7 mouse cellular contexts compared by ENCODE assay signal in the genomic region with DNA sequence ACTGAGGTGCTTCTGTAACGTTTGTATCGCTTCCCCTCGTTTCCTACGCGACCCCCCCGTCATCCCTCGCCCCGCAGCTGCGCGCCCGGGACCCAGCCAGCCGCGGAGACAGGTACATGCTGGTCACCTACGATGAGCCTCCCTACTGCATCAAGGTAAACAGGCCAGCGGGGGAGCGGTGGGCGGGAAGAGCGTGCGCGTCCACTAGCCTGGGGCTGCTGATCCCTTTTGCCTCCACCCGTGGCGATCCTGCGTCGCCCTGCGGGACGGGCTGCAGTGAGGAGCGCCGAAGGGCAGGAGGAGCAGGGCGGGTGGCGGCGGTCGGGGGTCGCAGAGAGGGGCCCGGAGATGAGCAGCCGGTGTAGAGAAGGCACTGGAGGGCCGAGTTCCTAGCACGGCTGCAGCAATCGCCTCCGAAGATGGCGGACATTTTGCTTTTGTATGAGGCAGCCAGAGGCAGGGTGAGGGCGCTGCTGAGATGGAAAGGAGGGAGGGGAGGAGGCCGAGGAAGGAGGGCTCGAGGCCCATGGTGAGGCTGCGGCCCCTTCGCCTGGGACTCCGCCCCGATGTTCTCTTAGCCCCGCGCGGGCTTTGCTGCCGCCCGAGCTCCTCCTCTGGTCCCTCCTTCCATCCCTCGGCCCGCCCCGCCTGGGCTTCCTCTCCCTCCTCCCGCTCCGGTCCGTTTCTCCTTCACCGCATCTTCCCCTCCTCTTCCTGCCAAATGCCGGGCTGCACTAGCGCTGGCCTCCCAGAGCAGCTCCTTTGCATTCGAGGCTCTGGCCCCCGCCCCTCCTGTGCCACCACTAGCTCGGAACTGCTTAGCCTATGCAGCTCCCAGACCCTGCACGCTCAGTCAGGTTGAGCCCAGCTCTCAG. TPM values are rescaled to one million over a fixed set of nuclear protein-coding genes. Genes with fewer than 3 reads are reported as not detected.
DNase-seq lines count a peak whose midpoint lies in the region; ATAC-seq lines count a peak whose summit lies in the region.

No protein-coding gene starts in this region.

- H3K27me3 ChIP-seq in intestine, embryonic 16.5 days (replicated peaks; ENCODE audit: control insufficient read depth, insufficient read depth, low read length) = no peaks in the 10 kb centered on the region
- no peaks in the 10 kb centered on the region for H3K27me3 ChIP-seq in midbrain, embryonic 11.5 days (ENCODE audit: control insufficient read depth, insufficient read depth, low read length)

- no peaks in the 10 kb centered on the region for H3K36me3 ChIP-seq in intestine, embryonic 16.5 days (ENCODE audit: control insufficient read depth, insufficient read depth, low read length)
- no peaks in the 10 kb centered on the region for H3K36me3 ChIP-seq in midbrain, embryonic 11.5 days (ENCODE audit: control insufficient read depth, insufficient read depth, low read length)

- no peaks in the 10 kb centered on the region for H3K9me3 ChIP-seq in intestine, embryonic 16.5 days (ENCODE audit: control insufficient read depth, low read length)
- no peaks in the 10 kb centered on the region for H3K9me3 ChIP-seq in midbrain, embryonic 11.5 days (ENCODE audit: control insufficient read depth, low read length)

- DNase-seq in adrenal gland, adult 18-20 months (ENCODE audit: low spot score in 2 of 2) = peak; percentile 68 to 72
- peak; percentile 92 for DNase-seq in embryo, embryonic 11 days
- DNase-seq in gastrocnemius, postnatal 36 days = peak; percentile 67 to 85
- peak; percentile 82 to 85 for DNase-seq in left cerebral cortex, postnatal 36 days (ENCODE audit: low spot score in 2 of 2)
- DNase-seq in midbrain, embryonic 11.5 days (ENCODE audit: low spot score, missing footprints) = peak; percentile 94
- DNase-seq in skeletal muscle tissue, adult 2 months (ENCODE audit: low read depth, low spot score) = peak; percentile 82

- H3K4me2 ChIP-seq in intestine, embryonic 16.5 days (ENCODE audit: low read depth, low read length) = peak overlapping the region; percentile 53
- peak overlapping the region; percentile 55 for H3K4me2 ChIP-seq in midbrain, embryonic 11.5 days

- no peaks in the 10 kb centered on the region for H3K4me1 ChIP-seq in intestine, embryonic 16.5 days (ENCODE audit: control insufficient read depth, insufficient read depth, low read length)
- no peaks in the 10 kb centered on the region for H3K4me1 ChIP-seq in midbrain, embryonic 11.5 days (ENCODE audit: control insufficient read depth, insufficient read depth, low read length)

- intact Hi-C loops in gastrocnemius, postnatal 36 days (cut with DNase I) = no loop called here
- intact Hi-C loops in left cerebral cortex, postnatal 36 days (cut with DNase I) = loop anchor here (10.0 kb wide), 1 partner anchor 139 kb away; a partner anchor contains a TSS

- peak overlapping the region; percentile 85 for H3K9ac ChIP-seq in intestine, embryonic 16.5 days (ENCODE audit: low read depth, low read length)
- H3K9ac ChIP-seq in midbrain, embryonic 11.5 days (ENCODE audit: low read length) = peak overlapping the region; percentile 79

- peak; percentile 96 for ATAC-seq in intestine, embryonic 16.5 days
- ATAC-seq in midbrain, embryonic 11.5 days (ENCODE audit: low FRiP score) = peak; percentile 95

- H3K4me3 ChIP-seq in intestine, embryonic 16.5 days (ENCODE audit: low read length) = peak overlapping the region; percentile 61
- peak overlapping the region; percentile 55 for H3K4me3 ChIP-seq in midbrain, embryonic 11.5 days (ENCODE audit: low read depth, low read length)

- WGBS in intestine, embryonic 16.5 days = 16% methylated on average over 54 of the region's 65 CpGs
- WGBS in midbrain, embryonic 11.5 days = 15% methylated on average over 46 of the region's 65 CpGs

- H3K27ac ChIP-seq in intestine, embryonic 16.5 days (ENCODE audit: low read length) = peak overlapping the region; percentile 87
- peak overlapping the region; percentile 88 for H3K27ac ChIP-seq in midbrain, embryonic 11.5 days (ENCODE audit: low read depth, low read length)

RNA-seq across cellular contexts. Expression of a gene that starts 1.0 kb away (rescaled TPM):
- total RNA-seq in adrenal gland, adult 18-20 months (2021) = 10 to 100 TPM; 19.4 to 31.1 TPM
- total RNA-seq in gastrocnemius, postnatal 36 days (2021) = 1 to 10 TPM; 5.0 to 6.1 TPM
- 21.0 and 21.4 TPM in 2 replicates for polyA plus RNA-seq in intestine, embryonic 16.5 days (2015; fragmentation: Nextera tagmentation; extraction: Ambion mirVana)
- 10 to 100 TPM; 22.8 to 41.0 TPM for total RNA-seq in left cerebral cortex, postnatal 36 days (2021)
- polyA plus RNA-seq in midbrain, embryonic 11.5 days (2014; fragmentation: Nextera tagmentation; extraction: Ambion mirVana) = 23.8 and 26.8 TPM in 2 replicates

RNA-seq across cellular contexts. Expression of a gene that starts 7.8 kb away (rescaled TPM):
- not detected for total RNA-seq in adrenal gland, adult 18-20 months (2021)
- not detected for total RNA-seq in gastrocnemius, postnatal 36 days (2021)
- polyA plus RNA-seq in intestine, embryonic 16.5 days (2015; fragmentation: Nextera tagmentation; extraction: Ambion mirVana) = 2.0 and 2.8 TPM in 2 replicates
- total RNA-seq in left cerebral cortex, postnatal 36 days (2021) = not detected
- polyA plus RNA-seq in midbrain, embryonic 11.5 days (2014; fragmentation: Nextera tagmentation; extraction: Ambion mirVana) = 1.8 and 2.2 TPM in 2 replicates

Comparison
In these comparisons a context has a peak if more than half of its experiments do, and no peak if none do; other contexts are left out.
1. Peak in every context shown above with its lines: DNase-seq, ATAC-seq, H3K4me3 ChIP-seq and H3K27ac ChIP-seq.